Mouse (Mus musculus): ENCODE results near the gene Cep55. TPM values are rescaled to one million over a fixed set of nuclear protein-coding genes. Genes with fewer than 3 reads are reported as not detected.
A peak's percentile ranks its signal among the peaks of the same experiment; 100 is the strongest.

The Cep55 gene
- polyA plus RNA-seq, 1 experiment = 11.7 TPM

DNA sequence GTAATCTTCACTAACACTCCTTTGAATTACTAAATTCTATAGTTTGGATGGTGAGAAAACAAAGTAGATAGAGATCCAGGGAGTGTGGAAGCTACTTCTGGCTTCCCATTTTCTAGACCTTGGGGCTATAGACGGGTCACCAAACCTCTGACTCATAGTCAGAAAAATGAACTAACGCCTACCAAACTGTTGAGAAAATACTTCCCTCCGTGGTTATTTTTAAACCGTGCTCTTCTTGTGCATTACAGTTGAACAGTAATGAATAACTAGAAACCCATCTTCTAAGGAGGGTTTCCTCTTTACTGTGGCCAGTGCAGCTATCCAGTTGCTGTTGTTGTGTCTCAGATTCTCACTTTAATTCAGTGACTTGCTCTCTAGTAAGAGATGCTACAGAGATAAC lies 32.1 kb upstream of the Cep55 start:
- Histone ChIP-seq H3K79me3 (ENCODE audit: low read depth) (peaks cover 27% of the 10 kb centered on the region), H3K36me3 (ENCODE audit: control insufficient read depth, insufficient read depth) (peaks cover 37% of the 10 kb centered on the region), H3K27me3 (ENCODE audit: control insufficient read depth, insufficient read depth, insufficient read length) (no peaks in the 10 kb centered on the region), H3K4me3 (ENCODE audit: insufficient read depth, poor library complexity, severe bottlenecking) (no peak overlapping the region), H3ac (ENCODE audit: control insufficient read depth, insufficient read length, low read depth) (no peak overlapping the region), H3K79me2 (ENCODE audit: control insufficient read depth, insufficient read depth) (peaks cover 62% of the 10 kb centered on the region)
- TF ChIP-seq CTCF (IDR thresholded peaks at IDR 0.05; ENCODE audit: control insufficient read depth, insufficient read depth, insufficient read length) = no peak
- no peak for TF ChIP-seq MYOG (IDR thresholded peaks at IDR 0.05; ENCODE audit: control insufficient read depth, extremely low read depth, insufficient read length)
- TF ChIP-seq MAX (IDR thresholded peaks at IDR 0.05) = no peak
- TF ChIP-seq CEBPB (IDR thresholded peaks at IDR 0.05; ENCODE audit: low read depth) = peak; percentile 9
- TF ChIP-seq FOSL1 (IDR thresholded peaks at IDR 0.05; ENCODE audit: insufficient read depth, low read length, poor library complexity, severe bottlenecking) = no peak

DNA sequence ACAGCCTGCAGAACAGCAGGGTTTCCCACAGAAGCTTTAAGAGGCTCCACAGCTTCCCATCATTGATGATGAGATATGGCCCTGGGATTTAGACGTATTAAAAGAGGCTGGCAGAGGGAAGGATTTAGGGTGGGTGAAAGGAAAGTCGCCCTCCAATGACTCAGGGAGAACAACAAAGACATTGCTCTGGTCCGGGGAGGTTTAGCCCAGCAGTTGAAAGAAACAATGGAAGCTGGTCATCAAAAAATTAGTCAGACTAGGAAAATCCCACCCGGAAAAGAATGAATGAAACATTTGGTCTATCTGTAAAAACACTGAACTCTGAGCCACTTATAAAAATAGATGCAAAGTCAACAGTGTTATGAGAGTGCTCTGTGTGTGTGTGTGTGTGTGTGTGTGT lies 31.2 kb upstream of the Cep55 start:
- TF ChIP-seq CEBPB (IDR thresholded peaks at IDR 0.05; ENCODE audit: low read depth) (no peak), MAX (IDR thresholded peaks at IDR 0.05) (no peak), FOSL1 (IDR thresholded peaks at IDR 0.05; ENCODE audit: insufficient read depth, low read length, poor library complexity, severe bottlenecking) (no peak), CTCF (IDR thresholded peaks at IDR 0.05; ENCODE audit: control insufficient read depth, insufficient read depth, insufficient read length) (no peak), MYOD1 (IDR thresholded peaks at IDR 0.05; ENCODE audit: control insufficient read depth, insufficient read length, low read depth) (no peak), USF1 (IDR thresholded peaks at IDR 0.05; ENCODE audit: low read depth) (no peak), MYOG (IDR thresholded peaks at IDR 0.05; ENCODE audit: control insufficient read depth, extremely low read depth, insufficient read length) (no peak)
- no peak overlapping the region for H3K4me3 ChIP-seq (ENCODE audit: insufficient read depth, poor library complexity, severe bottlenecking)
- H3K79me2 ChIP-seq (ENCODE audit: control insufficient read depth, insufficient read depth) = peaks cover 70% of the 10 kb centered on the region
- H3K79me3 ChIP-seq (ENCODE audit: low read depth) = peaks cover 36% of the 10 kb centered on the region
- peaks cover 43% of the 10 kb centered on the region for H3K36me3 ChIP-seq (ENCODE audit: control insufficient read depth, insufficient read depth)
- H3K27me3 ChIP-seq (ENCODE audit: control insufficient read depth, insufficient read depth, insufficient read length) = no peaks in the 10 kb centered on the region
- H3ac ChIP-seq (ENCODE audit: control insufficient read depth, insufficient read length, low read depth) = no peak overlapping the region

DNA sequence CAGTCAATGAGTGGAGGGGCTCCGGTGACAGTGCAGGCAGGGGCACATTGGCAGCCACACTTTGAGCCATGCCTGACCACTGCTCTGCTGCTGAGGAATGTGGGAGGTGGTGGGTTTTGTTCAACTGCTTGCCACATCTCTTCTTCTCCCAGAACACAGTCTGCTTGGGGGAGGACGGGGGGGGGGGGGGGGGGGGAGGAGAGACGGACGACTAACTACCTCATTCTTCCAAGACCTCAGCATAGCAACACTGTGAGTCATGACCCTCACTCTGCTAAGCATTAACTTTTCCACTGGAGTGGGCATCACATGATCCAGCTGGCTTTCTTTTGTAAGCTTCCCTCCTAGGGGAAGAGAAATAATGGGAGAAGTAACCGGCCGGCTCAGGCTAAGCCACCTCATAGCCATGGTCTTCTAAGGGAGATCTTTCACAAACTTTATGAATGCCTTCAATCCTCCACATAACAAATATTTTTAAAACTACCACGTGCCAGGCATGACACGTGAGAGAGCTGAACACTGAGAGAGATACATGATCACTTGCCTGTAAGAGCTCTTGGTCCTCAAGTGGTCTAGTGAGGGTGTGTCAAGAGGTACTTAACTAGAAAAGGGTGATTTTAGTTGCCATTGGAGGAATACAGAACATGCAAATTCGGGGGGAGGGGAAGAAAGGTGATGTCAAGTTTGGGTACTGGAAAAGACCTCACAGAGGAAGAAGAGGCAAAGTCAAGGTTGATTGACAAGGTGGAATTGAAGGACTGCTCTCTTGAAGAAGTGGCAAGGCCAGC lies 29.4 kb upstream of the Cep55 start:
- Histone ChIP-seq H3K79me3 (ENCODE audit: low read depth) (peaks cover 42% of the 10 kb centered on the region), H3ac (ENCODE audit: control insufficient read depth, insufficient read length, low read depth) (no peak overlapping the region), H3K27me3 (ENCODE audit: control insufficient read depth, insufficient read depth, insufficient read length) (no peaks in the 10 kb centered on the region), H3K36me3 (ENCODE audit: control insufficient read depth, insufficient read depth) (peaks cover 40% of the 10 kb centered on the region), H3K4me3 (ENCODE audit: insufficient read depth, poor library complexity, severe bottlenecking) (no peak overlapping the region), H3K79me2 (ENCODE audit: control insufficient read depth, insufficient read depth) (peaks cover 72% of the 10 kb centered on the region)
- TF ChIP-seq MYOG (IDR thresholded peaks at IDR 0.05; ENCODE audit: control insufficient read depth, extremely low read depth, insufficient read length) (no peak), CEBPB (IDR thresholded peaks at IDR 0.05; ENCODE audit: low read depth) (peak; percentile 69), FOSL1 (IDR thresholded peaks at IDR 0.05; ENCODE audit: insufficient read depth, low read length, poor library complexity, severe bottlenecking) (peak; percentile 80), MAX (IDR thresholded peaks at IDR 0.05) (peak; percentile 73), MYOD1 (IDR thresholded peaks at IDR 0.05; ENCODE audit: control insufficient read depth, insufficient read length, low read depth) (peak; percentile 34), USF1 (IDR thresholded peaks at IDR 0.05; ENCODE audit: low read depth) (peak; percentile 95), CTCF (IDR thresholded peaks at IDR 0.05; ENCODE audit: control insufficient read depth, insufficient read depth, insufficient read length) (no peak)

DNA sequence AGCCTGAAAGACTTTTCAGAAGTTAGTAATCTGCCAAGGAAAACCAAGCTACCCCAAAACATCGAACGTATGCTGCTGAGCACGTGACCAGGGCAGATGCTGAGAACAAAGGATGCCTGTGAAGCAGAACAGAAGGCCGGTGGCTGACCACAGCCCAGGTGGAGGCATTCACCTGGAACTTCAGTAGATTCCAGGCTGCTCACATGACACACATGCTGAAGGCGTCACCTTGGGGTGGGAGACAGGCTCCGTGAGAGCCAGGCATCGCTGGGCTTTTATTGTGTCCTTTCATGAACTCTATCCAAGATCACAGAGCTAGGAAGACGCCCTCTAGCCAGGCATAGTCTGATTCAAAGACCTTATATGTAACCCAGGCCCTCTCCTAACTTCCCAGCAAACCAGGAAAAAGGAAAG lies 28.6 kb upstream of the Cep55 start:
- no peaks in the 10 kb centered on the region for H3K27me3 ChIP-seq (ENCODE audit: control insufficient read depth, insufficient read depth, insufficient read length)
- peaks cover 49% of the 10 kb centered on the region for H3K79me3 ChIP-seq (ENCODE audit: low read depth)
- no peak overlapping the region for H3K4me3 ChIP-seq (ENCODE audit: insufficient read depth, poor library complexity, severe bottlenecking)
- H3K36me3 ChIP-seq (ENCODE audit: control insufficient read depth, insufficient read depth) = peaks cover 40% of the 10 kb centered on the region
- TF ChIP-seq FOSL1 (IDR thresholded peaks at IDR 0.05; ENCODE audit: insufficient read depth, low read length, poor library complexity, severe bottlenecking) = no peak
- TF ChIP-seq USF1 (IDR thresholded peaks at IDR 0.05; ENCODE audit: low read depth) = no peak
- TF ChIP-seq MAX (IDR thresholded peaks at IDR 0.05) = no peak
- no peak for TF ChIP-seq MYOD1 (IDR thresholded peaks at IDR 0.05; ENCODE audit: control insufficient read depth, insufficient read length, low read depth)
- TF ChIP-seq CTCF (IDR thresholded peaks at IDR 0.05; ENCODE audit: control insufficient read depth, insufficient read depth, insufficient read length) = no peak
- no peak for TF ChIP-seq CEBPB (IDR thresholded peaks at IDR 0.05; ENCODE audit: low read depth)
- TF ChIP-seq MYOG (IDR thresholded peaks at IDR 0.05; ENCODE audit: control insufficient read depth, extremely low read depth, insufficient read length) = no peak
- H3K79me2 ChIP-seq (ENCODE audit: control insufficient read depth, insufficient read depth) = peaks cover 76% of the 10 kb centered on the region
- no peak overlapping the region for H3ac ChIP-seq (ENCODE audit: control insufficient read depth, insufficient read length, low read depth)

DNA sequence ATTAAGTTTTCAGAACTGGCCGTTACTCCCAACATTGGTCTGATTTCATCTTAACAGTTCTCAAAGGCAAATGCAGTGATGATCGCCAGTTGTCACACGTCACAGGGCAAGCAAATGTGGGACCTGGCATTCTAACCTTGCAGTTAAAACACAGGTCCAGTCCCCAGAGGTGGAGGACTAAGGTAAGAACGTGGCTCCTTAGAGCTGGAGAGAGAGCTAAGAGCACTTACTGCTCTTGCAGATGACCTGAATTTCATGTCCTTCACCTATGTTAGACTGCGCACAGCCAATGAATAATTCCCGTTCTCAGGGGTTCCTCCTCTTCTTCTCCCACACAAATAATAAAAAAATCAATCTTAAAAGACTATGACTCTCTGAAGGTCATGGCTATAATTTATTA lies 27.4 kb upstream of the Cep55 start:
- Histone ChIP-seq H3K79me2 (ENCODE audit: control insufficient read depth, insufficient read depth) (peaks cover 84% of the 10 kb centered on the region), H3K79me3 (ENCODE audit: low read depth) (peaks cover 55% of the 10 kb centered on the region), H3K27me3 (ENCODE audit: control insufficient read depth, insufficient read depth, insufficient read length) (no peaks in the 10 kb centered on the region), H3ac (ENCODE audit: control insufficient read depth, insufficient read length, low read depth) (no peak overlapping the region), H3K4me3 (ENCODE audit: insufficient read depth, poor library complexity, severe bottlenecking) (no peak overlapping the region), H3K36me3 (ENCODE audit: control insufficient read depth, insufficient read depth) (peaks cover 43% of the 10 kb centered on the region)
- no peak for TF ChIP-seq MYOD1 (IDR thresholded peaks at IDR 0.05; ENCODE audit: control insufficient read depth, insufficient read length, low read depth)
- TF ChIP-seq FOSL1 (IDR thresholded peaks at IDR 0.05; ENCODE audit: insufficient read depth, low read length, poor library complexity, severe bottlenecking) = no peak
